8 mouse cellular contexts compared by ENCODE assay signal in genomic region chr6:24956586-24956973, GRCm38 (mm10). TPM values are rescaled to one million over a fixed set of nuclear protein-coding genes. Genes with fewer than 3 reads are reported as not detected.
DNase-seq lines count a peak whose midpoint lies in the region; ATAC-seq and TF ChIP-seq lines count a peak whose summit lies in the region.

No protein-coding gene starts in this region.

- no peaks in the 10 kb centered on the region for H3K9me3 ChIP-seq in embryonic facial prominence, embryonic 13.5 days
- no peaks in the 10 kb centered on the region for H3K9me3 ChIP-seq in hindbrain, embryonic 16.5 days (ENCODE audit: control insufficient read depth, low read length)
- H3K9me3 ChIP-seq in midbrain, embryonic 14.5 days (ENCODE audit: control insufficient read depth, low read length): no peaks in the 10 kb centered on the region

- no peak for TF ChIP-seq CTCF in kidney, adult 2 months (conservative IDR thresholded peaks at IDR 0.05; ENCODE audit: insufficient read depth, insufficient read length, low read depth, low read length)

- H3K27ac ChIP-seq in kidney, adult 2 months (ENCODE audit: insufficient read depth, low read depth, low read length): peak overlapping the region; percentile 78
- no peak overlapping the region for H3K27ac ChIP-seq in embryonic facial prominence, embryonic 13.5 days
- peak overlapping the region; percentile 94 for H3K27ac ChIP-seq in hindbrain, embryonic 16.5 days (ENCODE audit: low read depth, low read length)
- H3K27ac ChIP-seq in midbrain, embryonic 14.5 days (replicated peaks; ENCODE audit: low read depth, low read length): peak overlapping the region; percentile 92

- peak overlapping the region; percentile 98 for H3K4me2 ChIP-seq in embryonic facial prominence, embryonic 13.5 days
- H3K4me2 ChIP-seq in hindbrain, embryonic 16.5 days (ENCODE audit: low read length): peak overlapping the region; percentile 93
- peak overlapping the region; percentile 89 for H3K4me2 ChIP-seq in midbrain, embryonic 14.5 days (ENCODE audit: low read length)

- H3K36me3 ChIP-seq in kidney, adult 2 months (ENCODE audit: control insufficient read depth, insufficient read depth, low read length): no peaks in the 10 kb centered on the region
- H3K36me3 ChIP-seq in embryonic facial prominence, embryonic 13.5 days: no peaks in the 10 kb centered on the region
- no peaks in the 10 kb centered on the region for H3K36me3 ChIP-seq in hindbrain, embryonic 16.5 days (ENCODE audit: control insufficient read depth, insufficient read depth, low read length)
- no peaks in the 10 kb centered on the region for H3K36me3 ChIP-seq in midbrain, embryonic 14.5 days (ENCODE audit: control insufficient read depth, insufficient read depth, low read length)

- TF ChIP-seq POLR2A in kidney, adult 2 months (IDR thresholded peaks at IDR 0.05; ENCODE audit: low read depth, low read length): no peak

- no peaks in the 10 kb centered on the region; the same call in 1 of the 2 replicates for H3K4me1 ChIP-seq in kidney, adult 2 months (ENCODE audit: control insufficient read depth, insufficient read depth, low read length)
- H3K4me1 ChIP-seq in embryonic facial prominence, embryonic 13.5 days: peaks cover 12% of the 10 kb centered on the region; the same call in 1 of the 2 replicates
- peaks cover 3% of the 10 kb centered on the region; the same call in 1 of the 2 replicates for H3K4me1 ChIP-seq in hindbrain, embryonic 16.5 days (ENCODE audit: control insufficient read depth, insufficient read depth, low read depth, low read length)
- no peaks in the 10 kb centered on the region for H3K4me1 ChIP-seq in midbrain, embryonic 14.5 days (ENCODE audit: control insufficient read depth, insufficient read depth, low read length)

- H3K9ac ChIP-seq in embryonic facial prominence, embryonic 13.5 days: peak overlapping the region; percentile 76; the same call in 1 of the 2 replicates
- peak overlapping the region; percentile 92 for H3K9ac ChIP-seq in hindbrain, embryonic 16.5 days (ENCODE audit: low read depth, low read length)
- peak overlapping the region; percentile 94 for H3K9ac ChIP-seq in midbrain, embryonic 14.5 days (replicated peaks; ENCODE audit: low read length)

- no peak for DNase-seq in kidney, adult 2 months
- DNase-seq in kidney, postnatal 25 days: no peak
- DNase-seq in midbrain, embryonic 14.5 days: no peak
- DNase-seq in adrenal gland, adult 2 months: no peak
- DNase-seq in left cerebral cortex, adult 18-20 months (ENCODE audit: low spot score in 2 of 2): no peak
- DNase-seq in B cell, adult 2 months: no peak

- no peak; the same call in 1 of the 2 replicates for ATAC-seq in embryonic facial prominence, embryonic 13.5 days (ENCODE audit: insufficient number of reproducible peaks, insufficient read depth, low FRiP score, low TSS enrichment, low read depth)
- no peak for ATAC-seq in hindbrain, embryonic 16.5 days
- ATAC-seq in midbrain, embryonic 14.5 days (ENCODE audit: low FRiP score, low TSS enrichment): no peak

- H3K4me3 ChIP-seq in kidney, adult 2 months (ENCODE audit: insufficient read depth, low read depth, low read length): peak overlapping the region; percentile 64; the same call in 1 of the 2 replicates
- peak overlapping the region; percentile 61 for H3K4me3 ChIP-seq in embryonic facial prominence, embryonic 13.5 days
- H3K4me3 ChIP-seq in hindbrain, embryonic 16.5 days (ENCODE audit: low read length): peak overlapping the region; percentile 74
- H3K4me3 ChIP-seq in midbrain, embryonic 14.5 days (replicated peaks; ENCODE audit: low read depth, low read length): peak overlapping the region; percentile 77

- no peaks in the 10 kb centered on the region for H3K27me3 ChIP-seq in kidney, adult 2 months (replicated peaks; ENCODE audit: control insufficient read depth, insufficient read depth, low read length)
- peaks cover 23% of the 10 kb centered on the region for H3K27me3 ChIP-seq in embryonic facial prominence, embryonic 13.5 days
- H3K27me3 ChIP-seq in hindbrain, embryonic 16.5 days (replicated peaks; ENCODE audit: control insufficient read depth, insufficient read depth, low read length): no peaks in the 10 kb centered on the region
- no peaks in the 10 kb centered on the region for H3K27me3 ChIP-seq in midbrain, embryonic 14.5 days (ENCODE audit: control insufficient read depth, insufficient read depth, low read length)

- 40% methylated on average over 5 of the region's 5 CpGs for WGBS in kidney, adult 2 months
- WGBS in embryonic facial prominence, embryonic 13.5 days: 4% methylated on average over 5 of the region's 5 CpGs
- 0% methylated on average over 2 of the region's 5 CpGs for WGBS in hindbrain, embryonic 16.5 days
- 19% methylated on average over 5 of the region's 5 CpGs for WGBS in midbrain, embryonic 14.5 days

RNA-seq across cellular contexts. Expression of gene Tmem229a, which starts 0.5 kb away (rescaled TPM):
- 50.4 and 61.1 TPM in 2 replicates for polyA plus RNA-seq in kidney, adult 2 months (2012; rRNA removed)
- polyA plus RNA-seq in embryonic facial prominence, embryonic 13.5 days (2015; fragmentation: Nextera tagmentation; extraction: Ambion mirVana): 1.4 and 1.5 TPM in 2 replicates
- polyA plus RNA-seq in hindbrain, embryonic 16.5 days (2015; fragmentation: Nextera tagmentation; extraction: Ambion mirVana): 5.4 and 5.6 TPM in 2 replicates
- polyA plus RNA-seq in midbrain, embryonic 14.5 days (2014; fragmentation: Nextera tagmentation; extraction: Ambion mirVana): 4.4 TPM in 2 replicates
- under 1 TPM; 0.09 to 0.24 TPM for total RNA-seq in adrenal gland, adult 2 months (2021)
- polyA plus RNA-seq in adrenal gland, adult 2 months (2012; rRNA removed): 0.31 and 0.34 TPM in 2 replicates
- 10 to 100 TPM; 41.4 to 42.9 TPM for total RNA-seq in left cerebral cortex, adult 18-20 months (2021)
